Mouse (Mus musculus) limb, embryonic 10.5 days (tissue): ENCODE data around the gene Polr3h. TPM values are rescaled to one million over a fixed set of nuclear protein-coding genes. Genes with fewer than 3 reads are reported as not detected.

ENCODE experiments used
- DNase-seq: peaks from one replicate; pipeline ENCODE4 v3.0.0-alpha.2; 2017; ENCODE audit warnings: low spot score
- H3K27ac ChIP-seq: fragments of 300-500 bp; sonication (generic); 2 replicates; pipeline ENCODE4 v1.5.1; 2016; ENCODE audit warnings: mild to moderate bottlenecking
- H3K27me3 ChIP-seq: fragments of 300-500 bp; sonication (generic); 2 replicates; pipeline ENCODE4 v1.6.1; 2016; ENCODE audit warnings: low read depth, mild to moderate bottlenecking; ENCODE audit not compliant: poor library complexity, severe bottlenecking
- H3K36me3 ChIP-seq: fragments of 300-500 bp; sonication (generic); 2 replicates; pipeline ENCODE4 v1.6.1; 2016; ENCODE audit warnings: mild to moderate bottlenecking, moderate library complexity
- H3K4me1 ChIP-seq: fragments of 300-500 bp; sonication (generic); 2 replicates; pipeline ENCODE4 v1.6.1; 2016
- H3K4me3 ChIP-seq: fragments of 300-500 bp; sonication (generic); 2 replicates; pipeline ENCODE4 v1.5.1; 2016; ENCODE audit warnings: mild to moderate bottlenecking, moderate library complexity
- H3K9me3 ChIP-seq: fragments of 300-500 bp; sonication (generic); replicated peaks from 2 replicates; pipeline ENCODE4 v1.6.1; 2016; ENCODE audit warnings: mild to moderate bottlenecking
- WGBS: fragments of 180-500 bp; shearing (Covaris S2); methylation state at CpG from one replicate; pipeline ENCODE4 v1.1.7; 2016; 5-methylcytosine and 5-hydroxymethylcytosine counted together
- polyA plus RNA-seq: library from polyadenylated mRNA; unstranded; fragments of >200 nt; fragmentation: Nextera tagmentation; extraction: Ambion mirVana; gene quantifications from 2 replicates; pipeline ENCODE4 v1.2.1, GENCODE M21; 2016

Gene Polr3h
- polyA plus RNA-seq, 1 experiment from 2014 or later = 75.5 TPM

DNA sequence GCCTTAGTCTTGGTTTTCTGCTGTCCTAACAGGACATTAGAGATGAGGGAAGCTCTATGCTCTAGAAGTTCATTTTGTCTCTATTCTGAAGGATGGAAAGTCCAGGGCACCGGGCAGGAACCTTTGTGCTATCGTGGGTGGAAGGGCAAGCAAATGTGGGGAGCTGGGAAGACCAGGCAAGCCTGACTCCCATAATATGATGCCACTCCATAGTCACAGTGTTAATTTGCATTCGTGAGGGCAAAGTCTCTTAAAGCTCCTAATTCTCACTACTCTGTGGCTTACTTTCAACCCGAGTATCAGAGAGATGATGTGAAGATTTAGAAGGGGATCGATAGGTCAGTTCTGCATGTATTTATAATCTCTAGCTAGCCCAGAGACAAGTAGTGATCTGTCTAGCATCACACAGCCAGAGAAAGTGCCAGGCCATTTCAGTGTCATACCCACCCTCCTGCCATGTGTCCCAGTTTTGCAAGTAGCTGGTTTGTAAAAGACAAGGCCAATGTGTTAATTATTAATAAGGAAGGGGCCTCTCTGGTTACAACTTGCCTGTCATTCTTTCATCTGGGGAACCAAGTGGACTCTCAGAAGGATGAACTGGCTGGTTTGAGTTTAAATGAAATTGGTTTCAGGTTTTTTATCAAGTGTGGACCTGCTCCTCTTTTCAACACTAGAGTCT is 28.3 kb downstream of the Polr3h start:
- H3K36me3 ChIP-seq = peaks cover 97% of the 10 kb centered on the region
- 92% methylated on average over 5 of the region's 5 CpGs for WGBS
- no peak overlapping the region for H3K4me3 ChIP-seq

GRCm38 (mm10) chr15:81896407-81896806 is 29.6 kb downstream of the Polr3h start:
- H3K9me3 ChIP-seq = no peaks in the 10 kb centered on the region
- DNase-seq = no peak
- H3K27ac ChIP-seq = no peak overlapping the region
- H3K27me3 ChIP-seq = no peaks in the 10 kb centered on the region
- peaks cover 97% of the 10 kb centered on the region for H3K36me3 ChIP-seq
- no peak overlapping the region for H3K4me3 ChIP-seq
- WGBS = 85% methylated on average over 2 of the region's 2 CpGs
- no peaks in the 10 kb centered on the region for H3K4me1 ChIP-seq

More for the DNA sequence above, 28.3 kb downstream of the Polr3h start:
- no peak overlapping the region for H3K27ac ChIP-seq
- no peak for DNase-seq
- no peaks in the 10 kb centered on the region for H3K27me3 ChIP-seq
- no peaks in the 10 kb centered on the region for H3K4me1 ChIP-seq
- H3K9me3 ChIP-seq = no peaks in the 10 kb centered on the region

- no peak overlapping the region for H3K27ac ChIP-seq
- H3K4me1 ChIP-seq = no peaks in the 10 kb centered on the region
- H3K4me3 ChIP-seq = no peak overlapping the region
- 90% methylated on average over 1 of the region's 1 CpGs for WGBS
- DNase-seq = no peak
- H3K9me3 ChIP-seq = no peaks in the 10 kb centered on the region
- H3K36me3 ChIP-seq = peaks cover 97% of the 10 kb centered on the region
- H3K27me3 ChIP-seq = no peaks in the 10 kb centered on the region
Measured at GRCm38 (mm10) chr15:81894002-81894401, 32.0 kb downstream of the Polr3h start.

- H3K36me3 ChIP-seq = peaks cover 91% of the 10 kb centered on the region
- DNase-seq = no peak
Measured at GRCm38 (mm10) chr15:81891822-81892580, 34.0 kb downstream of the Polr3h start.

DNA sequence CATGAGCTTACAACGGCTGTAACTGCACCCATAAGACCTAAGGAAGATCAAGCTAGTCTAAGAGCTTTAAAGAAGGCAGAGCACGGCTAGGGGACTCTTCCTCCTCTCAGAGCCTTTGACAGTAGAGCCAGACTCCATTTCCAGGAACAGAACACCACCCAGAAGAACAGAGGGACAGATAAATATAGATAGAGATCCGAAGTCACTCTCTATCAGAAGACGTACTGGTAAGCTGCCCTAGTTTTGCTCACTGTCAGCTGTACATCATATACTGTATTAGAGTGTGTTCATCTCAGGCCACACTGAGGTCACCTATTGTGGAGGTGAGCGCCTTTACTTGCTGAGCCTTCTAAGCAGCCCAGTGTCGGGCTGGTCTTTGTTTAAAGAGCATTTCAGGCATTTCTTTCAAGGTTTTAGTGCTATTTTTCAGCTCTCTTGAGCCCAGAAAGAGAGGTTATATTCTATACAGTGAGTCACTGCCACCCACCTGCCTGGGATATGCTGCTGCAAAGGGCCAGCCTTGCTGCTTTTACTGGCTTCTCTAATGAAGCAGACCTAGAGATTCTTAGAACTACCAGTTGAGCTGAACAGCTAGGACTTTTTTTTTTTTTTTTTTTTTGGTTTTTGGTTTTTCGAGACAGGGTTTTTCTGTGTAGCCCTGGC is 34.8 kb downstream of the Polr3h start:
- Histone ChIP-seq H3K36me3 (peaks cover 89% of the 10 kb centered on the region), H3K4me3 (no peak overlapping the region), H3K9me3 (no peaks in the 10 kb centered on the region), H3K27ac (no peak overlapping the region), H3K27me3 (no peaks in the 10 kb centered on the region), H3K4me1 (no peaks in the 10 kb centered on the region)
- WGBS = 92% methylated on average over 7 of the region's 7 CpGs
- DNase-seq = no peak

More at GRCm38 (mm10) chr15:81891822-81892580, 34.0 kb downstream of the Polr3h start:
- H3K27me3 ChIP-seq = no peaks in the 10 kb centered on the region
- no peaks in the 10 kb centered on the region for H3K9me3 ChIP-seq
- 95% methylated on average over 8 of the region's 8 CpGs for WGBS
- no peak overlapping the region for H3K4me3 ChIP-seq
- no peak overlapping the region for H3K27ac ChIP-seq
- no peaks in the 10 kb centered on the region for H3K4me1 ChIP-seq

GRCm38 (mm10) chr15:81889175-81889574 is 36.9 kb downstream of the Polr3h start:
- H3K4me3 ChIP-seq = no peak overlapping the region
- H3K36me3 ChIP-seq = peaks cover 78% of the 10 kb centered on the region
- no peaks in the 10 kb centered on the region for H3K27me3 ChIP-seq
- no peak overlapping the region for H3K27ac ChIP-seq
- H3K9me3 ChIP-seq = no peaks in the 10 kb centered on the region
- no peak for DNase-seq
- H3K4me1 ChIP-seq = no peaks in the 10 kb centered on the region
- 95% methylated on average over 7 of the region's 7 CpGs for WGBS

GRCm38 (mm10) chr15:81886795-81887550 is 39.1 kb downstream of the Polr3h start:
- no peaks in the 10 kb centered on the region for H3K4me1 ChIP-seq
- H3K36me3 ChIP-seq = peaks cover 71% of the 10 kb centered on the region
- H3K27me3 ChIP-seq = no peaks in the 10 kb centered on the region
- no peak overlapping the region for H3K4me3 ChIP-seq
- no peaks in the 10 kb centered on the region for H3K9me3 ChIP-seq
- no peak overlapping the region for H3K27ac ChIP-seq
- WGBS = 90% methylated on average over 6 of the region's 6 CpGs
- no peak for DNase-seq

DNA sequence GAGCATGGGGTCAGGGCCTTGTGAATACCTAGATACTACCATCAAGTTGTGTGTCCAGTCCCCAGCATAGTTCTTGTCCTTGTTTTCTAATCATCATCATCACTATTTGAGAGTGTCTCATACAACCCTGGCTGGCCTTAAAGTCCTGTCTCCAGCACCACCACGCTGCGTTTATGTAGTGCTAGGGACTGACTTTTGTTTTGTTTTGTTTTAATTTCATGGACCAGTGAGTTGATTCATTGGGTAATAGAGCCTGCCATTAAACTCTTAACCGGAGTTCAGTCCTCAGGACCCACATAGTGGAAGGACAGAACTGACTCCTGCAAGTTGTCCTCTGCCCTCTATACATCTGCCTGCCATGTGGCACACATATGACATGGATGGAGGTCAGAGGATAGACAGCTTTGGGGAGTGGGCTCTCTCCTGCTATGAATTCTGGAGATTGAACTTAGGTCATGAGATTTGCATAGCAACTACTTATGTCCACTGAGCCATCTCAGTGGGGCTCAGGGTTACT is 40.6 kb downstream of the Polr3h start:
- Histone ChIP-seq H3K36me3 (peaks cover 60% of the 10 kb centered on the region), H3K27me3 (no peaks in the 10 kb centered on the region), H3K4me1 (no peaks in the 10 kb centered on the region), H3K4me3 (no peak overlapping the region), H3K9me3 (no peaks in the 10 kb centered on the region), H3K27ac (no peak overlapping the region)
- 84% methylated on average over 3 of the region's 3 CpGs for WGBS
- no peak for DNase-seq

DNA sequence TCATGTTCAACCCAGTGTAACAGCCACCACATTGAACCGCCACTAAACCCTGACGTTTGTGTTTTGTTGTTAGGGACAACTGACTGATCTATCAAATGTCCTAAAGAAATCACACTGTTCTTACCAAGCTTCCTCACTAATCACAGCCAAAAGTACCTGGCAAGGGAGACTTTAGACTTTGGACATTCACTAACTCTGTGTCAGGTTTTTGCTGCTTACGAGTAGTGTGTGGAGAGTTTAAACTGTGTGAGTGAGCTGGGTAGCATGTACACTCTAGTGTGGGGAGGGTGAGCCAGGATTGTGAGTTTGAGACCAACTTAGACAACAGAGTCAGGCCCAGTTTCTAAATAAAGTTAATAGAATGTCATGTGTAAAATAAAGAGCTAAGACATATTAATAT is 43.7 kb downstream of the Polr3h start:
- Histone ChIP-seq H3K9me3 (no peaks in the 10 kb centered on the region), H3K36me3 (peaks cover 35% of the 10 kb centered on the region), H3K27ac (no peak overlapping the region), H3K27me3 (no peaks in the 10 kb centered on the region), H3K4me1 (no peaks in the 10 kb centered on the region), H3K4me3 (no peak overlapping the region)
- DNase-seq = no peak
- WGBS = 92% methylated on average over 3 of the region's 3 CpGs

DNA sequence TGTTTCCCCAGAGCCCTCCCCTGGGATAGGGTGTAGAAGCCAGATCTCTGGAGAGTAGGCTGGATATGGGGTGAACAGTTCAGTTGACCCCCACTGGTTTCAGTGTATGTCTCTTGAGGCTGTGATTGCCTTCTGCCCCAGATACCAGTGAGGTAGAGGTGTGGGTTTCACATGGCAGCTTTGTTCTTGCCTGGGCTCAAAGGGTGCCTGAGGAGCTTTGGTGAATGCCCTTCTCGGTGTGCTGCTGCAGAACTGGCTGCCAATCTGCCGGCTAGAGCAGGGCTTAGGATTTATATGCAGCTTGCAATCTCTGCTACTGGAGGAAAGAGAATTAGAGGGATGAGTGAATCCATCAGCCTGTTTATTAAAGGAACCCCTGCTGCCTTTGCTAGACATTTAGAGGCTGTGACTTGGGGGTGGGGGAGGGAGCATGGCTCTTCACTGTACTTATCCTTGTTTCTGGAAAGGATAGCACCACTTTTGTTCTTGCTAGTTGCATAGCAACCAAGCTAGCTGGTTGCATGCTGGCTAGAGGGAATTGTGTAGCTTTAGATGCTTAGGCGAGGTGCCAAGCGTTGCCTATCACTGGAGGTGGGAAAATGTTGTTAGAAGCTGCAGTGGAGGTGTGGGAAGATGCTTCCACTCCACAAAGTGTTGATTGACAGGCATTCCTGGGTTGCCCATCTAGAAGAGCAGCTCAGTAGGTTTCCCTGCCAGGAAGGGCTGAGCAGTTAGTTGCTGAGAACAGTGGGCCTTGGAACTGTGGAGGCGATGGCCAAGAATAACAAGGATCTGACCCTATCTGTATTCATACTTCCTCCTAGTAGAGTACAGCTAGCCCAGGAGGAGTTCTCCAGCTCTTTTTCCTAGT is 46.3 kb downstream of the Polr3h start:
- H3K27ac ChIP-seq = no peak overlapping the region
- no peaks in the 10 kb centered on the region for H3K9me3 ChIP-seq
- H3K27me3 ChIP-seq = no peaks in the 10 kb centered on the region
- no peak for DNase-seq
- H3K4me3 ChIP-seq = no peak overlapping the region
- WGBS = 84% methylated on average over 5 of the region's 5 CpGs
- no peaks in the 10 kb centered on the region for H3K4me1 ChIP-seq
- H3K36me3 ChIP-seq = peaks cover 31% of the 10 kb centered on the region

GRCm38 (mm10) chr15:81872262-81873136 is 53.5 kb downstream of the Polr3h start, which contains the start of gene Aco2:
TSS of gene Aco2 (plus strand) at chr15:81872309.
- Histone ChIP-seq H3K27ac (peak within 1 kb of the TSS; percentile 95), H3K4me3 (peak within 1 kb of the TSS; percentile 99), H3K4me1 (peaks cover 13% of the 10 kb centered on the region), H3K36me3 (peaks cover 39% of the 10 kb centered on the region), H3K27me3 (no peaks in the 10 kb centered on the region), H3K9me3 (no peaks in the 10 kb centered on the region)
- WGBS = under 1% methylated on average over 53 of the region's 53 CpGs
- peak; percentile 97 for DNase-seq
